Mouse (Mus musculus): ENCODE measurements around the gene Nmt1. TPM values are rescaled to one million over a fixed set of nuclear protein-coding genes. Genes with fewer than 3 reads are reported as not detected.

The Nmt1 gene
- polyA plus RNA-seq, 1 experiment from 2014 or later, result 35.5 TPM

- no peak overlapping the region for H3K4me3 ChIP-seq
- H3K36me3 ChIP-seq (replicated peaks), result peaks cover 39% of the 10 kb centered on the region
- WGBS, result 95% methylated on average over 18 of the region's 18 CpGs
- H3K4me2 ChIP-seq, result no peak overlapping the region
- H3K9me3 ChIP-seq, result no peaks in the 10 kb centered on the region
- H3K4me1 ChIP-seq, result no peaks in the 10 kb centered on the region
- no peak overlapping the region for H3K27ac ChIP-seq
- H3K27me3 ChIP-seq (replicated peaks), result no peaks in the 10 kb centered on the region
- no peak overlapping the region for H3K9ac ChIP-seq
- ATAC-seq (replicated peaks), result no peak
Observed at GRCm38 (mm10) chr11:103053191-103054076, 25.4 kb downstream of the Nmt1 start.

GRCm38 (mm10) chr11:103054798-103055197 lies 26.8 kb downstream of the Nmt1 start:
- WGBS, result 46% methylated on average over 6 of the region's 6 CpGs

GRCm38 (mm10) chr11:103056636-103057035 lies 28.6 kb downstream of the Nmt1 start:
- no peak overlapping the region for H3K4me3 ChIP-seq
- no peak overlapping the region for H3K27ac ChIP-seq
- ATAC-seq (replicated peaks), result no peak
- no peak overlapping the region for H3K4me2 ChIP-seq
- no peaks in the 10 kb centered on the region for H3K27me3 ChIP-seq (replicated peaks)
- no peaks in the 10 kb centered on the region for H3K9me3 ChIP-seq
- no peaks in the 10 kb centered on the region for H3K4me1 ChIP-seq
- WGBS, result 97% methylated on average over 7 of the region's 7 CpGs
- peaks cover 44% of the 10 kb centered on the region for H3K36me3 ChIP-seq (replicated peaks)
- no peak overlapping the region for H3K9ac ChIP-seq

More at GRCm38 (mm10) chr11:103054798-103055197, 26.8 kb downstream of the Nmt1 start:
- Histone ChIP-seq H3K36me3 (replicated peaks) (peaks cover 46% of the 10 kb centered on the region), H3K27me3 (replicated peaks) (no peaks in the 10 kb centered on the region), H3K4me2 (no peak overlapping the region), H3K27ac (no peak overlapping the region), H3K9ac (no peak overlapping the region), H3K4me1 (no peaks in the 10 kb centered on the region), H3K4me3 (no peak overlapping the region), H3K9me3 (no peaks in the 10 kb centered on the region)
- ATAC-seq (replicated peaks), result no peak

- Histone ChIP-seq H3K4me1 (no peaks in the 10 kb centered on the region), H3K9me3 (no peaks in the 10 kb centered on the region), H3K4me3 (no peak overlapping the region), H3K36me3 (replicated peaks) (peaks cover 50% of the 10 kb centered on the region), H3K27me3 (replicated peaks) (no peaks in the 10 kb centered on the region), H3K9ac (no peak overlapping the region), H3K27ac (no peak overlapping the region), H3K4me2 (no peak overlapping the region)
- 78% methylated on average over 3 of the region's 3 CpGs for WGBS
- no peak for ATAC-seq (replicated peaks)
Observed at GRCm38 (mm10) chr11:103058499-103059085, 30.6 kb downstream of the Nmt1 start.

- H3K4me2 ChIP-seq, result no peak overlapping the region
- 95% methylated on average over 14 of the region's 14 CpGs for whole genome bisulfite sequencing
- H3K27me3 ChIP-seq (replicated peaks), result no peaks in the 10 kb centered on the region
- H3K4me3 ChIP-seq, result no peak overlapping the region
- peaks cover 53% of the 10 kb centered on the region for H3K36me3 ChIP-seq (replicated peaks)
- H3K4me1 ChIP-seq, result no peaks in the 10 kb centered on the region
- no peak for ATAC-seq (replicated peaks)
- H3K27ac ChIP-seq, result no peak overlapping the region
- H3K9ac ChIP-seq, result no peak overlapping the region
- no peaks in the 10 kb centered on the region for H3K9me3 ChIP-seq
Observed at GRCm38 (mm10) chr11:103066191-103067050, 38.4 kb downstream of the Nmt1 start.

GRCm38 (mm10) chr11:103067051-103067361 lies 39.0 kb downstream of the Nmt1 start:
- Histone ChIP-seq H3K4me2 (no peak overlapping the region), H3K9me3 (no peaks in the 10 kb centered on the region), H3K4me1 (no peaks in the 10 kb centered on the region), H3K36me3 (replicated peaks) (peaks cover 47% of the 10 kb centered on the region), H3K4me3 (no peak overlapping the region), H3K27me3 (replicated peaks) (no peaks in the 10 kb centered on the region), H3K9ac (no peak overlapping the region), H3K27ac (no peak overlapping the region)
- ATAC-seq (replicated peaks), result no peak
- WGBS, result 92% methylated on average over 6 of the region's 6 CpGs

DNA sequence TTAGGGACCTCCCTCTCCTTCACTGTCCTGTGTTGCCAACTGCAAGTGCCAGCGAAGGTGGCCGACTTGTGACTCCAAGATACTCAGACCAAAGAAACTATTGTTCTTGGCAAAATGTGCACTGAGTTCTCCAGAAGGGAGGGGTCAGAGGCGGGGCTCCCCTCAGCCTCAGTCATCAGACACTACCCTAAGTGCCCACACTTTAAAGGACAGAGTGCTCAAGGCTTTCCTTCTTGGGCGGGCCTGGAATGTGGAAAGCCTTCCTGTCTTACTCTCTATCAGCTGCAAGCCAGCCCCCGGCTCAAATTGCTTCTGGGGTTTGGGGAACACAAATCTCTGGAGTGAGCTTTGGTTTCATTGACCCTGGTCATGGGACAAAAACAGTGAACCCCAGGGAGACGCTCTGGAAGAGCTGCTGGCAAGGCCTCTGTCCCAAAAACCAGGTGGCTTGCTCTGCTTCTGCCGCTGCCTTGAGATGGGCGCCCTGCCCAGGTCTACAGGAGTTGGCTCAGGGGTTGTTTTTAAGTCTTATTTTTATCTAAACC lies 39.5 kb downstream of the Nmt1 start:
- Histone ChIP-seq H3K27ac (no peak overlapping the region), H3K4me3 (no peak overlapping the region), H3K4me2 (no peak overlapping the region), H3K27me3 (replicated peaks) (no peaks in the 10 kb centered on the region), H3K9ac (no peak overlapping the region), H3K9me3 (no peaks in the 10 kb centered on the region), H3K4me1 (no peaks in the 10 kb centered on the region), H3K36me3 (replicated peaks) (peaks cover 44% of the 10 kb centered on the region)
- WGBS, result 87% methylated on average over 8 of the region's 8 CpGs
- ATAC-seq (replicated peaks), result no peak

DNA sequence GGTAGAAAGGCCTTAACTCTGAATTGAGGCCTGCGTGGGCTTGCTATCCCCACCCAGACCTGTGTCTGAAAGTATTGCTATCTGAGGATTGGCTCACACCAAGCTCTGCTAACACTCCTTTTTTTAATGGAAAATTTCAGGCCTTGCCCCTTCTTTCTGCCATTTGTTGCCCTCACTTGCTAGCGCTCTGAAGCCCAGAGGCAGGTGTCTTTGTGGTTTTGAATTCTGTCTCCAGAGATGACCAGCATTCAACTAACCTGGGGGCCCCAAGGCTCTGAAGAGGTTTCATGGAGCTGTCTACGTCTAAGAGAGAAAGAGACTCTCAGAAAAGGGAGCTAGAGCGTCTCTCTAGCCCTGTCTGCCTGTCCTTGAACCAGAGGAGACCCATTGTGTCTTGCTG lies 40.3 kb downstream of the Nmt1 start:
- Histone ChIP-seq H3K27me3 (replicated peaks) (no peaks in the 10 kb centered on the region), H3K9me3 (no peaks in the 10 kb centered on the region), H3K9ac (no peak overlapping the region), H3K4me2 (no peak overlapping the region), H3K4me1 (no peaks in the 10 kb centered on the region), H3K27ac (no peak overlapping the region), H3K36me3 (replicated peaks) (peaks cover 42% of the 10 kb centered on the region), H3K4me3 (no peak overlapping the region)
- WGBS, result 94% methylated on average over 4 of the region's 4 CpGs
- ATAC-seq (replicated peaks), result no peak

DNA sequence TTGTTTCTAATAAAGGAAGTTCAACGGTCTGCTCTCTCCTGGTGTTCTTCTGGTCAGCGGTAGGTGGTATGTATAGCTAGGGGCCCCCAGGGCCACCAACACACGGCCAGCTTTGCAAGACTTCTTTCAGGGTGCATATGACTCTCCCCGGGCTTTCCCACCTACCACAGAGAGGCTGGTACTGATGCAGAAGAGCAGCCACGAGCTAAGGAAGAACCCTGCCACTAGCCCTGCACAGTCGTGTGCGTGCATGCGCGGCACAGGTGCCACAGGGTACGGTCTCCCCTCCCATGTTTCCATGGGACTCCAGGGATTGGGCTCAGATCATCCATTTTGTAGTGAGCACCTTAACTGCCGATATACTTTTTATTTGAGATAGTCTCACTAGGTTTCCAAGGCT lies 40.9 kb downstream of the Nmt1 start:
- WGBS, result 89% methylated on average over 11 of the region's 11 CpGs
- H3K4me2 ChIP-seq, result no peak overlapping the region
- no peak for ATAC-seq (replicated peaks)

DNA sequence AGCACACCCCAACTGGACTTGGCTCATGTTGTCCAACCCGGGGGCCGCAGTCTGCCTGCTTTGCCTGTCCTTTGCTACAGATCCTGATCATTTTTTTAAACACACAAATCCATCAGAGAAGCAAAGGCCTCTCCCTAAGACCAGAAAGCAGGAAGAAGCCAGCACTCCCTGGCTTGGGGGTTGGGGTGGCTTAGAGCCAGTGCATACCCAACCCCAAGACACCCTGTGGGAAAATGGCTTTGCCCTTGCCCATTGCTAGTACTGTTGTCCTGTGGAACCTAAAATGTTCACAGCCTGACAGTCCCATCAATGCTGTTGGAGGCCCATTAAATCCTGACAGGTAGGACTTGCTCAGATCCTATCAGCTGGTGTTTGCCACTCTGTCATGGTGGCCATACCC lies 41.7 kb downstream of the Nmt1 start:
- Histone ChIP-seq H3K36me3 (replicated peaks) (peaks cover 27% of the 10 kb centered on the region), H3K27me3 (replicated peaks) (no peaks in the 10 kb centered on the region), H3K9me3 (no peaks in the 10 kb centered on the region), H3K4me2 (no peak overlapping the region), H3K4me3 (no peak overlapping the region), H3K4me1 (no peaks in the 10 kb centered on the region; the same call in 1 of the 2 replicates), H3K27ac (no peak overlapping the region), H3K9ac (no peak overlapping the region)
- 96% methylated on average over 2 of the region's 2 CpGs for WGBS
- ATAC-seq (replicated peaks), result no peak

More for the DNA sequence above, 40.9 kb downstream of the Nmt1 start:
- Histone ChIP-seq H3K27me3 (replicated peaks) (no peaks in the 10 kb centered on the region), H3K9me3 (no peaks in the 10 kb centered on the region), H3K4me3 (no peak overlapping the region), H3K4me1 (no peaks in the 10 kb centered on the region), H3K27ac (no peak overlapping the region), H3K36me3 (replicated peaks) (peaks cover 36% of the 10 kb centered on the region), H3K9ac (no peak overlapping the region)

DNA sequence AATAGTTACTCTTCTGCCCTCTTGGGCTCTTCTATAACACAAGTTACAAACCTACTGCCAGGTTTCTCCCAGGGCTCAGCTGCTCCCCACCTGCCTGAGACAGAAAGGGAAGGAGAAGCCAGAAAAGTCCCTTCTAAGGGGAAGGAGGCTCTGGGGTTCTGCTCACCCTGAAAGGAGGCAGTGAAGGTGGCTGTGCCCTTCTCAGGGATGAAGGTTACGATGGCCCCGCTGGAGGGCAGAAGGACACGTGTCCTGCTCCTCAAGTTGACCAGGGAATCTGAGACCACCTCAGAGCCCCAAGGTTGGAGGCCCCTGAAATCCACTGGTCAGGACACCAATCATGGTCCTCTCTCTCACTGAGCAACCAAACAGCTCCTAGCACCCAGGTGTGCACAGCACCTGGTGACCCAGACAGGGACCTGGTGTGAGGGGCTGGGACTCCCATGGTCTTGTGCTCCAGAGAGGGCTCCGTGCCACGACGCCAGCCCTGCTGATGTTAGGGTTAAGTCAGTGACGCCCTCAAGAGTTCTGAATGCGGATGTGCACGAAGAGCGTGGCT lies 42.4 kb downstream of the Nmt1 start:
- Histone ChIP-seq H3K4me3 (no peak overlapping the region), H3K36me3 (replicated peaks) (peaks cover 27% of the 10 kb centered on the region), H3K4me1 (no peaks in the 10 kb centered on the region; the same call in 1 of the 2 replicates), H3K4me2 (no peak overlapping the region), H3K27ac (no peak overlapping the region), H3K27me3 (replicated peaks) (no peaks in the 10 kb centered on the region), H3K9me3 (no peaks in the 10 kb centered on the region), H3K9ac (no peak overlapping the region)
- 93% methylated on average over 10 of the region's 10 CpGs for WGBS
- no peak for ATAC-seq (replicated peaks)

DNA sequence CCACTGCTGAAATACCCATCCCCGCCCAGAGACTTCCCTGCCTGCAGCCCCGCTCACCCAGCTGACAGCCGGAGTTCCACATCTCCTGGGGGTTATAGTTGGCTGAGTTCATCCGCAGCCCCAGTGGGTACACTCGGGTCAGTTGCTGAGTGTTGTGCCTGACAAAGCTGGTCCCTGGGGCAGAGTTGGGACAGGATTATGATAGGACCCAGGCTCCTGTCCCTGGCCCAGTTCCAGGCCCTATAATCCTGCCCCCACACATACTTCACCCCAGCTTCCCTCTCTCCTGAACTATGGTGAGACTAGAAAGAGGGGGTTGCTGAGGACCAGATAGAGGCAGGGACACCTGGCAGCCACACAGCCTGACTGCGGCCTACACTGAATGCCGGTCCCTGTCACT lies 45.7 kb downstream of the Nmt1 start:
- Histone ChIP-seq H3K36me3 (replicated peaks) (peaks cover under 1% of the 10 kb centered on the region; the same call in 1 of the 2 replicates), H3K27me3 (replicated peaks) (no peaks in the 10 kb centered on the region), H3K9me3 (no peaks in the 10 kb centered on the region), H3K4me3 (no peak overlapping the region), H3K9ac (no peak overlapping the region), H3K4me1 (no peaks in the 10 kb centered on the region; the same call in 1 of the 2 replicates), H3K4me2 (no peak overlapping the region), H3K27ac (no peak overlapping the region)
- 77% methylated on average over 7 of the region's 7 CpGs for WGBS
- ATAC-seq (replicated peaks), result no peak

All from midbrain, embryonic 15.5 days (tissue).